Mouse (Mus musculus) mature B cell (primary cell): Measurements from ENCODE around the gene Olfr1338.
"Not testable (repeated sequence)": the region's sequence is repeated elsewhere in the genome, so short reads cannot be mapped to it uniquely, and the experiment has no call there.

Experiments used
- in situ Hi-C: fragments of 300-500 bp; cut with MboI; formaldehyde crosslinking; loops from 2 replicates; pipeline ENCODE4 v1.14.3; 2019

The Olfr1338 gene

DNA sequence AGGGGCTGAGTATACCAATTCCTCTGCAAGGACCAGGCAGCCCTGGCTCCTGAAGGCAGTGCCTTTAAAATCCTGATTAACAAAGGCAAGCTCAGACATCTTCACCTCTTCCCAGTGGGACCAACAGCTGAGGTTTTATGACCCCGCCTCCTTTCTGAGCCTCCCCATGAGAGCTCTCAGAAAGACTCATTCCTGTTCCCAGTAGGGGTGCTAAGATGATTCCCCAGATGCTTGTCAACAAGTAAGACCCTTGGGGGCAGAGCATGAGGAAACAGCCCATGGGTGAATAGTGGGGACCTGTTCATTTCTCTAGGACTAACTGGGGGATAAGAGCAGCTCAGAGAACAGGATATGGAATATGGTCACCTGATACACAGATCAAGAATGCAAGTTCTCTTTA, at the start of gene Olfr1338:
Gene Olfr1338, minus strand, starts transcription at position 101 of the 400 bp plus-strand sequence.
- in situ Hi-C loops, result no loop called here

- in situ Hi-C loops, result not testable (repeated sequence)
These were observed 34.3 kb upstream of the Olfr1338 start for GRCm38 (mm10) chr4:118792796-118793195.

GRCm38 (mm10) chr4:118782486-118782885, 23.9 kb upstream of the Olfr1338 start, which contains the start of gene Olfr1337:
Gene Olfr1337 (minus strand): TSS chr4:118782586.
- in situ Hi-C loops, result no loop called here

GRCm38 (mm10) chr4:118741881-118742280, 16.7 kb downstream of the Olfr1338 start:
- in situ Hi-C loops, result no loop called here

- in situ Hi-C loops, result no loop called here
These were observed 17.4 kb downstream of the Olfr1338 start for GRCm38 (mm10) chr4:118740988-118741698.

DNA sequence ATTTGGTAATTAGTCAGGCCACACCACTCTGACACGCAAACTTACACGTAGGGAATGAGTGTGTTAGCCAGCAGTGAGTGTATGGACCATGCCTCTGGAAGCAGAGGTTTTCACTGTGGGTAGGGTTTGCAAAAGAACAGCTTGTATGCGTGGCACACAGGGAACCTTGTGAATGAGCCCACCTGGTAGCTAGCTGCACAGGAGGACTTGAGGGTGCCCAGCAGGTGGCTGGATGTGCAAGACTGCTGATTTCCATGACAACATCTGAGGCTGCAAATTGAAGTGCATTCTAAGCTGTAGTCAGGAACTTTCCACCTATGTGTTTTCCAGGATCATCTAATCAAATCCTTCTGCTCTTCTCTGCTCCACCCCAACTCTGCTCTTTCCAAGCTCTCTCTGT, 19.0 kb downstream of the Olfr1338 start:
- in situ Hi-C loops, result no loop called here

DNA sequence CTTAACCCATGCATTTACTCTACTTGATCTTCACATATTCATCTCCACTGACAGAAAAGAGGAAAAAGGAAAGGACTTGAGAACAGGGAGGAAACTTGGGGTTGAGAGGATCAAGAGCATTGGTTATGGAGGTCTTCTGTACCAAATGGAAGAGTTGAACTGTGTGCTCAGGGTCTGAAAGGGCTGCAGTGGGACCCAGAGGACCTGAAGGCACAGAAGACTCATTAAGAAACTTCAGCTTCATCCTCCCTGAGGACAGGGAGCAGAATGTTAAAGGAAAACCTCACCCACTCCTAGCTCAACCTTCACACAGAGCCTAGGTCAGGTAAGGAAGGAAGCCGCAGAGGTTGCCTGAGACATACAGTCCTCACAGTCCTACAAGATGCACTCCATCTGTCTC, 26.7 kb downstream of the Olfr1338 start, which contains the start of gene Olfr1339:
Gene Olfr1339, plus strand, starts transcription at position 301 of the 400 bp plus-strand sequence.
- in situ Hi-C loops, result no loop called here

DNA sequence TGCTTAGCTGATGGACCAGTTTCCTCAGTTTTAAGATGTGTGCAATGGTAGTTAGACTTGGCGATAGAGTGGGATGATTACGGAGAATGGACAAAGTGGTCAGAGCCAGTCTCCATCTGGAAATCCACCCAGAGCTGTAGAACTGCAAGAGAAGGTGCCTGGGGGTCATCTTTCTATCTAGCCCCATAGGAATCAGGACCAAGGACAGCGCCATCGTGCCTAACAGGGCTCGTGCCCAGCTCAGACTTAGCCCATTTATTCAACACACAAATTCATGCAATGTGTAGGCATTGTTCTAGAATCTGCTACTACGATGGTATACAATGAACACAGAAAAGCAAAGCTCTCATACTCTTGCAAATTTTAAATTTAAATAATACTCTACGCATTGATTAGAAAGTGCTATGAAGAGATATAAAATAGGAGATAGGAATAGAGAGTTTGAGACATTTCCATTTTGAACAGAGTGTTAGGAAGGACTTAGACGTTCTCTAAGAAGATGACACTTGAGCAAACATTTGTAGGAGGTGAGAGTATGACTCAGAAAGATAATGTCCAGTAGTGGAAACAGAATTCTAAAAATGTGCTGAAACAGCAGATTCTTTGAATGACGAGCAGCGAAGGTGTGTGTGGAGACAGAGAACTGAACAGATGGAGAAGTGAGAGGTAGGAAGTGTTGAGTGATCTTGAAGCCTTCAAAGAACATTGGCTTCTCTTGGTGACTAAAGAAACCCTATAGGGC, 36.6 kb downstream of the Olfr1338 start:
- in situ Hi-C loops, result no loop called here

DNA sequence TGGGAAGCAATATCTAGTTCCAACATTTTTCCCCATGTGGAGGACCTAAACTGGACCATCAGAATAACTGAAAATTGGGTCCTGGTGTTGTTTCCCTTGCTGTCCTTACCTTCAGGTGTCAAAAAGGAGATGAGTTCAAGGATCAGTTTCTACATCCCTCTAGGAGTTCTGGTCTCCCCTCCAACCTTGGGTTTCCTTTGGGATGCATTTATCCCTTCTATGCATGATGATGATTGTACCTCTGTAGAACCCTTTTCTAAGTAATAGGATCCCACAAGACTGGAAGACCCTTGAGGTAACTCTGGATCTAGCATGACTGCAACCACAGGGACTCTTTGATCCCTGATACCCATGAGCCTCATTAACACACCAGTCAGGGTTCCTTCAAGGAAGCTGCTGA, 38.7 kb downstream of the Olfr1338 start, which contains the start of gene Olfr1340:
Gene Olfr1340, plus strand, starts transcription at position 301 of the 400 bp plus-strand sequence.
- in situ Hi-C loops, result no loop called here

- in situ Hi-C loops, result no loop called here
These were observed 46.9 kb downstream of the Olfr1338 start for GRCm38 (mm10) chr4:118711656-118712055.

- in situ Hi-C loops, result no loop called here
These were observed 50.5 kb downstream of the Olfr1338 start for GRCm38 (mm10) chr4:118708086-118708485.

- in situ Hi-C loops, result no loop called here
These were observed 55.3 kb downstream of the Olfr1338 start, which contains the start of gene Olfr1341 for GRCm38 (mm10) chr4:118703223-118703622. Gene Olfr1341 (plus strand): TSS chr4:118703523.
